Mouse (Mus musculus): ENCODE results near the gene Tmem221. TPM values are rescaled to one million over a fixed set of nuclear protein-coding genes. Genes with fewer than 3 reads are reported as not detected.

Tmem221 gene
- polyA plus RNA-seq, 1 experiment from 2014 or later = 0.23 TPM

DNA sequence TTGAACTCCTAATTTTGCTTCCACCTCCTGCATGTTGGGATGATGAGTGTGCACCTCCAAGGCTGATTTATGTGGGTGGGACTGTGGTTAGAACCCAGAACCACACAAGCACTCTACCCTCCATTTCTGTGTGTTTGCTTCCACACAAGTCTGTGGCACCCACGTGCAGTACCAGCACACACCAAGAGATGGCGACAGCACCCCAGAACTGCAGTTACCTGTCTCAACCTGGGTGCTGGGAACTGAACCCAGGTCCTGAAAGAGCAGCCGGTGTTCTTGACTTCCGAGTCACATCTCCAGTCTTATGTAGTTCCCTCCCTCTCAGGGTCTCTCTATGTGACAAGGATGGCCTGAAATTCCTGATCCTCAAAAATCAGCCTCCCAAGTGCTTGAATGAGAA lies 5.3 kb upstream of the Tmem221 start:
- Histone ChIP-seq H3K4me2 (replicated peaks) (no peak overlapping the region), H3K9me3 (no peaks in the 10 kb centered on the region), H3K9ac (no peak overlapping the region), H3K36me3 (no peaks in the 10 kb centered on the region), H3K4me3 (no peak overlapping the region), H3K27ac (no peak overlapping the region), H3K4me1 (peaks cover 6% of the 10 kb centered on the region; the same call in 1 of the 2 replicates), H3K27me3 (peaks cover 70% of the 10 kb centered on the region)
- ATAC-seq (ENCODE audit: insufficient number of reproducible peaks, insufficient read depth, low FRiP score, low TSS enrichment) = no peak
- WGBS = 90% methylated on average over 4 of the region's 4 CpGs

DNA sequence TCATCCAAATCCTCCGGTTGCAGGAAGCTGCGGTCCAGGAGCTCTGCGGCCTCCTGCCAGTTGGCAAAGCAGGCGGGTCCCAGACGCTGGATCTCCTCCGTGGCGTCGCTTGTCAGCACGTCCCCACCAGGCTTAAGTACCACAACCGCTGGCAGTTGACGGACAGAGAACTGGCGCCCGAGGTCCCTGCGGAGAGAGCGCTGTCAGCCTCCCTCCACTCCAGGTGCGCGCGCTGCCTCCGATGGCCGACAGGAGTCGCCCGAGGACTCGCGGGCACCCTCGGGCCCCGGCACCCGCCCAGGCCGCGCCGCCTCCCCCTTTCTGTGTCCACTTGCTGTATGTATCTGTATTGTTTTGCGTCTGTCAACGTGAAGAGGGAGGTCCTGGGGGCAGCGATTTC lies 4.1 kb upstream of the Tmem221 start:
- no peaks in the 10 kb centered on the region for H3K9me3 ChIP-seq
- H3K27me3 ChIP-seq = peaks cover 70% of the 10 kb centered on the region
- peaks cover 7% of the 10 kb centered on the region; the same call in 1 of the 2 replicates for H3K4me1 ChIP-seq
- H3K4me2 ChIP-seq (replicated peaks) = peak overlapping the region; percentile 46
- no peaks in the 10 kb centered on the region for H3K36me3 ChIP-seq
- H3K4me3 ChIP-seq = peak overlapping the region; percentile 23
- 0 out of 2 replicates have a peak overlapping the region, but pooled peaks have one; percentile 10 for H3K9ac ChIP-seq
- WGBS = under 1% methylated on average over 33 of the region's 33 CpGs
- no peak overlapping the region for H3K27ac ChIP-seq
- ATAC-seq (ENCODE audit: insufficient number of reproducible peaks, insufficient read depth, low FRiP score, low TSS enrichment) = no peak

DNA sequence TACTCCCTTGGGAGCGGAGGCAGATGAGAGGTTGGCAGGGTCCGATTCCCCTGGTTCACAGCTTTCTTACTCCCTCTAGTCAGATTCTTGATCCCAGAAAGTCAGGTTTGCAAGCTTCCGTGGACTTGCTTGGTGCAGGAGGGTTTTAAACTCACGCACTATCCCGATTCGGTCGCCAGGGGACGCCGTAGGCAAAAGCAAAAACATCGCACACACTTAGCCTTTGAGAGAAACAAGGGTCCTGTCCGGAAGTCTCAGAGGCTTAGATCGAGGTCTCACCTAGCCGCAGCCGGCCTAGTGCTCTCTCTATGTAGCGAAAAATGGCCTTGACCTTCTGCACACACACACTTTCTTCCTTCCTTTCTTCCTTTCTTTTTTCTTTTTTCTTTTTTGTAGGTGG lies 2.7 kb upstream of the Tmem221 start:
- H3K36me3 ChIP-seq = no peaks in the 10 kb centered on the region
- H3K9ac ChIP-seq = no peak overlapping the region
- H3K9me3 ChIP-seq = no peaks in the 10 kb centered on the region
- peaks cover 7% of the 10 kb centered on the region; the same call in 1 of the 2 replicates for H3K4me1 ChIP-seq
- H3K4me2 ChIP-seq (replicated peaks) = no peak overlapping the region
- 2% methylated on average over 15 of the region's 15 CpGs for WGBS
- H3K27me3 ChIP-seq = peaks cover 76% of the 10 kb centered on the region
- ATAC-seq (ENCODE audit: insufficient number of reproducible peaks, insufficient read depth, low FRiP score, low TSS enrichment) = no peak
- H3K4me3 ChIP-seq = no peak overlapping the region
- no peak overlapping the region for H3K27ac ChIP-seq

DNA sequence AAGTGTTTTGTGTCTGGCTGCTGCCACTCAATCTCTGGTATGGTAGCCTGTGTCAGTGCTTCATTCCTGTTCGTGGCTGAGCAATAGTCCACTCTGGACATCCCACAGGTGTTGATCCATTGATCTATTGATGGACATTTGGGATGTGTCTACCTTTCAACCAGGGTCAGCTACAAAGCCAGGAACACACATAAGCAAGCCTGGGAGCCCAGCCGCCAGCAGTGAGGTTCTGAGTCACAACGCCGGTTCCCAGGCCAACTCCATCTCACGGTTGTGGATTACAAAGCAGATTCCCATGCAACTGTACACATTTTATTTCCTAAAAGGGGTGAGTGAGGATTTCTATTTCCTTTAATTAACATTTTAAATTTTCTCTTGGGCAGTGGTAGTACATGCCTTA lies 2.1 kb upstream of the Tmem221 start:
- 81% methylated on average over 5 of the region's 5 CpGs for WGBS

DNA sequence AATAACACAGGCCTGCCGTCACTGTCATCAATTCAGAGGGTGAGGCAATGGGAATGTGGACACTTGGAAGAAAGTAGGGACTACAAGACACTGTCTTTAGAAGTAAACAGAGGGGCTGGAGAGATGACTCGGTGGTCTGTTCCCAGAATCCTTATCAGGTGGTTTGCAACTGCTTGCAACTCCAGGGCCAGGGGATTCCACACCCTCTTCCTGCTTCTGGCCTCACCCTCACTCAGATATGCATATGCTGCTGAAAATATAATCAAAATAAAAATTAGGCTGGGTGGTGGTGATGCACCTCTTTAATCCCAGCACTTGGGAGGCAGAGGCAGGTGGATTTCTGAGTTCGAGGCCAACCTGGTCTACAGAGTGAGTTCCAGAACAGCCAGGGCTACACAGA lies 1.4 kb upstream of the Tmem221 start:
- ATAC-seq (ENCODE audit: insufficient number of reproducible peaks, insufficient read depth, low FRiP score, low TSS enrichment) = no peak
- Histone ChIP-seq H3K27ac (no peak overlapping the region), H3K4me3 (no peak overlapping the region), H3K9ac (no peak overlapping the region), H3K4me2 (replicated peaks) (no peak overlapping the region), H3K9me3 (no peaks in the 10 kb centered on the region), H3K4me1 (peaks cover 7% of the 10 kb centered on the region; the same call in 1 of the 2 replicates), H3K27me3 (peaks cover 83% of the 10 kb centered on the region), H3K36me3 (no peaks in the 10 kb centered on the region)
- 80% methylated on average over 3 of the region's 3 CpGs for whole genome bisulfite sequencing

More for the DNA sequence above, 2.1 kb upstream of the Tmem221 start:
- H3K9me3 ChIP-seq = no peaks in the 10 kb centered on the region
- H3K4me2 ChIP-seq (replicated peaks) = no peak overlapping the region
- no peaks in the 10 kb centered on the region for H3K36me3 ChIP-seq
- H3K27me3 ChIP-seq = peaks cover 82% of the 10 kb centered on the region
- ATAC-seq (ENCODE audit: insufficient number of reproducible peaks, insufficient read depth, low FRiP score, low TSS enrichment) = no peak
- H3K9ac ChIP-seq = no peak overlapping the region
- no peak overlapping the region for H3K4me3 ChIP-seq
- peaks cover 7% of the 10 kb centered on the region; the same call in 1 of the 2 replicates for H3K4me1 ChIP-seq
- no peak overlapping the region for H3K27ac ChIP-seq

DNA sequence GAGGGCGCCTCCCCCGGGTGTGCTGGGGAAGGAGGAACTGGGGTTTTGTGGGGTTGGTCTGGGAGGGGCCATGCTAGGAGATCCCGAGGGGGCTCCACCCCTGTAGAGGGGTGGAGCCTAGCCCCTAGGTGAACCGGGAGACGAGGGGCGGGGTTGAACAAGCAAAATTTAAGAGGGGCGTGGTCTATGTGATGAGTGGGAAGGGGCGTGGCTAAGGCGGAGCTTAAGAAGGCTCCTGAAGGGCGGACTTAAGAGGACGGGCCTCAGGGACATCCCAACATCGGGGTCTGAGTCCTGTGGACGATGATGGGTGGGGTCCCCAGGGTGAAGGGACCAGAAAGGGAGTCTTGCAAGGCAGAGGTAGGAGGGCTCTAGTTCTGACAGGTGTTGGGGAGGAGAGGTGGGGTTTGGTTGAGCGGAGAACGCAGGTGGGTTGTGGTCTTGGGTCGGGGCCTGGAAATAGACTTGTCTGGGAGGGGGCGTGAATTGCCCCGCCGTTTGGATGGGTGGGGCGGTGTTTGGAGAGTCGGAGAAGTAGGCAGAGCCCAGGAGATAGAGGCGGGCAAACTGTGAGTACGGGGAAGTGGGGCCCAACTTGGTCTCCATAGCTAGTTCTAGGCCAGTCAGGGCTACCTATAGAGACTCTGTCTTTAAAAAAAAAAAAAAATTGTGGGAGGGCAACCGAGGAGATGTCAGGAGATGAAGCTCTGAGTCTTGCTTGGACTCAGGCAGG lies 453 bp upstream of the Tmem221 start:
- Histone ChIP-seq H3K9me3 (no peaks in the 10 kb centered on the region), H3K27ac (no peak overlapping the region), H3K4me1 (peaks cover 7% of the 10 kb centered on the region; the same call in 1 of the 2 replicates), H3K4me2 (replicated peaks) (peak overlapping the region; percentile 50), H3K9ac (no peak overlapping the region), H3K27me3 (peaks cover 81% of the 10 kb centered on the region), H3K4me3 (peak overlapping the region; percentile 33), H3K36me3 (no peaks in the 10 kb centered on the region)
- ATAC-seq (ENCODE audit: insufficient number of reproducible peaks, insufficient read depth, low FRiP score, low TSS enrichment) = no peak
- WGBS = 2% methylated on average over 23 of the region's 24 CpGs

DNA sequence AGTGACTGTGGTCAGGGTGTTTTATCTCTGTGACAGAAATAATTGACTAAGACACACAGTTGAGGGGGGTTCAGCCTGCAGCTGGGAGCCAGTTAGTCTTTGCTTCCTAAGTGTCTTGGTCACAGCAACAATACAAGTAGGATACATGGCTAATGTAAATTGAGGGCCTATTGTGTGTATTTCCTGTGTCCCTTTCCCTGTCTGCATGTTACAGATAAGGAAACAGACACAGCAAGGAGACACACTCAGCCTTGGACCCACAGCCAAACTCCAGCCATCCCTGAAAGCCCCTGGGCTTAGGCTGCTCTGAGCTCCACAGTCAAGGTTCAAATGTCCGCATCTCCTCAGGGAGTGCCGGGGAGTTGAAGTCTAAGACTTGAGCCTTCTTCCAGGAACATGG lies 4.0 kb downstream of the Tmem221 start:
- ATAC-seq (ENCODE audit: insufficient number of reproducible peaks, insufficient read depth, low FRiP score, low TSS enrichment) = no peak
- Histone ChIP-seq H3K27ac (no peak overlapping the region), H3K27me3 (peaks cover 43% of the 10 kb centered on the region), H3K36me3 (no peaks in the 10 kb centered on the region), H3K4me2 (replicated peaks) (no peak overlapping the region), H3K9me3 (no peaks in the 10 kb centered on the region), H3K9ac (no peak overlapping the region), H3K4me1 (peaks cover 10% of the 10 kb centered on the region; the same call in 1 of the 2 replicates), H3K4me3 (no peak overlapping the region)
- 80% methylated on average over 2 of the region's 2 CpGs for WGBS

DNA sequence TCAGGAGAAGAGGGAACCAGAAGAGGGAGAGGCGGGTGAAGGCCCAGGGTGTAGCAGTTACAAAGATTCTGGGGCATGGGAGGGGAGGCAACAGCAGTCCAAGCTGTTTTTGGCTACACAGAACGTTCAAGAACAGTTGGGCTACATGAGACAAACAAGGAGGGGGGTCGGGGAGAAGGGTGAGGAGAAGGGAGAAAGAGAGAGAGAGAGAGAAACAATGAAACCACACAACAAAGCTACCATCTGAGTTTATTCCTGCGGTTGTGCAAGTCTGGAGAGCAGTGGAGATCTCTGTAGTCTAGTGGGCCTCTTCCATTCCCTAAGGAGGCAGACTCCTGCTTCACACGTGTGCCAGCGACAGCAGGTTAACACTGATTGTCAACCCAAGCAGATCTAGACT lies 4.7 kb downstream of the Tmem221 start:
- WGBS = 64% methylated on average over 6 of the region's 6 CpGs
- no peaks in the 10 kb centered on the region for H3K9me3 ChIP-seq
- H3K27me3 ChIP-seq = peaks cover 37% of the 10 kb centered on the region

DNA sequence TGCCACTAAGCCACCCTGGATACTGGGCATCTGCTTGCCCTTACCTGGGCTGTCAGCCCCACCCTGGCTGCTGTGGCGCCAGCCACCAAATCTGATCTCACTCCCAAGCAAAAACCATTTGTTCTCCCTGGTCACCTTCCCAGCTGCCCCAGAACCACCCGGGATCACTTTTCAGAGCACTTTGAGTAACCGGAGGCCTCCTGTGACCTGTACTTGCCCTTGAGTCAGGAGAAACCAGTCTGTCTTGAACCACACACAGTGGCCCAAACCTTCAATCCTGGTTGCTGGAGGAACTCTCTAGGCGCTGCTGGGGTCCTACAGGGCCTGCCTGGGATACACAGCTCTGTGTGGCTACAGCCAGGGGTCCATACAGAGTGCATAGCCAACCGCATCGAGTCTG lies 5.9 kb downstream of the Tmem221 start:
- WGBS = 49% methylated on average over 6 of the region's 6 CpGs
- ATAC-seq (ENCODE audit: insufficient number of reproducible peaks, insufficient read depth, low FRiP score, low TSS enrichment) = no peak
- no peak overlapping the region for H3K9ac ChIP-seq

More for the DNA sequence above, 4.7 kb downstream of the Tmem221 start:
- no peak overlapping the region for H3K9ac ChIP-seq
- H3K4me2 ChIP-seq (replicated peaks) = no peak overlapping the region
- no peak overlapping the region for H3K27ac ChIP-seq
- no peak overlapping the region for H3K4me3 ChIP-seq
- H3K36me3 ChIP-seq = no peaks in the 10 kb centered on the region
- peaks cover 10% of the 10 kb centered on the region; the same call in 1 of the 2 replicates for H3K4me1 ChIP-seq
- no peak for ATAC-seq (ENCODE audit: insufficient number of reproducible peaks, insufficient read depth, low FRiP score, low TSS enrichment)

DNA sequence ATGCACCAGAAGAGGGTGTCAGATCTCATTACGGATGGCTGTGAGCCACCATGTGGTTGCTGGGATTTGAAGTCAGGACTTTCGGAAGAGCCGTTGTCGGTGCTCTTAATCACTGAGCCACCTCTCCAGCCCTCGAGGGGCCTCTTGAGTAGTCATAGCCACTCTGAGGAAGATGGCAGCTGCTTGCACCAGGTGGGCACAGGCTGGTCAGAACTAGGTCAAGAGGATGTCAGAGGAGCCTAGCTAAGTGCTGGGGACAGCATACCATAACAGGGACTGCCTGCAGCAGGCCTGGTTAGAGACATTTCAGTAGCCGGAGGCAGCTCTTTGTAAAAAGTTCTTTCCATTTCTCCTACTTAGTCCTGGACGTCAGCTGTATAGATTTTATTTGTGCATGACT lies 7.9 kb downstream of the Tmem221 start:
- ATAC-seq (ENCODE audit: insufficient number of reproducible peaks, insufficient read depth, low FRiP score, low TSS enrichment) = no peak
- peaks cover 25% of the 10 kb centered on the region for H3K36me3 ChIP-seq
- no peak overlapping the region for H3K4me3 ChIP-seq
- no peak overlapping the region for H3K4me2 ChIP-seq (replicated peaks)
- 65% methylated on average over 7 of the region's 7 CpGs for WGBS
- no peak overlapping the region for H3K9ac ChIP-seq
- no peak overlapping the region for H3K27ac ChIP-seq
- peaks cover 3% of the 10 kb centered on the region; the same call in 1 of the 2 replicates for H3K4me1 ChIP-seq
- H3K9me3 ChIP-seq = no peaks in the 10 kb centered on the region
- peaks cover 4% of the 10 kb centered on the region for H3K27me3 ChIP-seq

More for the DNA sequence above, 5.9 kb downstream of the Tmem221 start:
- H3K27me3 ChIP-seq = peaks cover 25% of the 10 kb centered on the region
- 0 out of 2 replicates have a peak overlapping the region, but pooled peaks have one; percentile 30 for H3K27ac ChIP-seq
- H3K4me1 ChIP-seq = peaks cover 3% of the 10 kb centered on the region; the same call in 1 of the 2 replicates
- peaks cover 8% of the 10 kb centered on the region for H3K36me3 ChIP-seq
- no peak overlapping the region for H3K4me3 ChIP-seq
- no peak overlapping the region for H3K4me2 ChIP-seq (replicated peaks)
- no peaks in the 10 kb centered on the region for H3K9me3 ChIP-seq

DNA sequence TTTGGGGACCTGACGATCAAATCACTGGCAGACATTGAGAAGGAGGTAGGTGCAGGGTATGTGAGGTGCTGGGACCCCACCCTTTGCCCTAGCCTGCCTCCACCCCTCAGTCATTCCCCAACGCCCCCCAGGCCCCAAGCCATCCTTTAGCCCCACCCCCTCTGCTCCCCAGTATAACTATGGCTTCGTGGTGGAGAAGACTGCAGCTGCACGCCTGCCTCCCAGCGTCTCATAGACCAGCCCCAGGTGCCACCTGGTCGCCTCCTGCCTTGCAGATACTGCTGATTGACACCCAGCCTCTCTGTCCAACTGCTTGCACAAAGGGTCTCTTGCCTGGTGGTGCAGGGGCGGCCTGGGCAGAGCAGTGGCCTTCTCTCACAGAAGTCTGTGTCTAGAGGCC lies 11.1 kb downstream of the Tmem221 start:
- 84% methylated on average over 7 of the region's 7 CpGs for WGBS
- no peak overlapping the region for H3K4me3 ChIP-seq
- H3K27me3 ChIP-seq = no peaks in the 10 kb centered on the region
- H3K4me1 ChIP-seq = peaks cover 8% of the 10 kb centered on the region
- no peak overlapping the region for H3K9ac ChIP-seq
- H3K36me3 ChIP-seq = peaks cover 32% of the 10 kb centered on the region
- H3K27ac ChIP-seq = no peak overlapping the region
- H3K9me3 ChIP-seq = no peaks in the 10 kb centered on the region
- no peak overlapping the region for H3K4me2 ChIP-seq (replicated peaks)
- ATAC-seq (ENCODE audit: insufficient number of reproducible peaks, insufficient read depth, low FRiP score, low TSS enrichment) = no peak

DNA sequence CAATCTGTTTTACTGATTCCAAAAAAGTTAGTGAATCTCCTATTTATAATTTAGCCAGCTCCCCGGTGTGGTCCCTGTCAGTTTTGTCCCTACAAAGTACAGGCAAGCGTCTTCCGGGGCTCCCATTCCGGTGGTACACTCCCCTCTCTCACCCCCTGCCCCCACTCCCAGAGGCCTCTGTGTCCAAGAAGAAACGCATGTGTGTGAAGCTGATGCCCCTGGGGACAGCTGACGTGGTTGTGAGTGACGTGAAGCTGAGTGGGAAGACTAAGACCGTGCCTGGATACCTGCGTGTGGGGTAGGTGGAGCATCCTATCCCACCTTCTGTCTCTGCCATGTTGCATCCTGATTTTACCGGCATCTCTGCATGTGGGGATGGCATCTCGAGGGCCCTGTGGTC lies 13.6 kb downstream of the Tmem221 start:
- no peak overlapping the region for H3K27ac ChIP-seq
- no peak for ATAC-seq (ENCODE audit: insufficient number of reproducible peaks, insufficient read depth, low FRiP score, low TSS enrichment)
- no peak overlapping the region for H3K4me2 ChIP-seq (replicated peaks)
- peaks cover 8% of the 10 kb centered on the region for H3K4me1 ChIP-seq
- no peak overlapping the region for H3K9ac ChIP-seq
- H3K9me3 ChIP-seq = no peaks in the 10 kb centered on the region
- no peak overlapping the region for H3K4me3 ChIP-seq
- peaks cover 32% of the 10 kb centered on the region for H3K36me3 ChIP-seq
- no peaks in the 10 kb centered on the region for H3K27me3 ChIP-seq
- WGBS = 88% methylated on average over 11 of the region's 11 CpGs
